Mouse (Mus musculus) brain, embryonic 14.5 days (tissue): ENCODE measurements around the gene Ldah.

Source experiments
- CTCF ChIP-seq: fragments of 200-500 bp; IDR thresholded peaks from 2 replicates; pipeline ENCODE4 v1.5.1; 2012; ENCODE audit warnings: inconsistent platforms, mild to moderate bottlenecking, moderate library complexity, borderline replicate concordance; ENCODE audit not compliant: insufficient read depth, insufficient read length; ENCODE audit errors: extremely low read depth
- POLR2A ChIP-seq: fragments of 200-500 bp; IDR thresholded peaks from 2 replicates; pipeline ENCODE4 v1.6.1; 2012; ENCODE audit warnings: mild to moderate bottlenecking, inconsistent platforms, borderline replicate concordance; ENCODE audit not compliant: poor library complexity, insufficient read depth, insufficient read length, severe bottlenecking; ENCODE audit errors: extremely low read depth

DNA sequence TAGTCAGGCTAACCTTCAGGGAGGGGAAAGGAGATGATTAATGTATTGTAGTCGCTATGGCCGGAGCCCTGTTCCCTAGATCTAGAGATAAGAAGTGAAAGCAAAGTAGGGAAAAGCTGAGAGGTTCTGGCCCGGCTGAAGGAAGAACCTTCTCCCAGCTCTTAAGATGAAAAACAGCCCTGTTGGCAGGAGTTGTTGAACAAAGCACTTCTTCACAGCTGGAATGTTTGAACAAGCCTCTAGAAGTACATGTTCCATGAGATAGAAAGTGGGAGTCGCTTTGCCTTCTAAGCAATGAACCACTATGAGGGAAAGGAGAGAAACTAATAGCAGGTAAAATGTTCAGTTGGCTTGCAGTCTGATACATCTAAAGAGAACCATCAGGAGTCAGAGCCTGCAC, 36.8 kb downstream of the Ldah start:
- TF ChIP-seq POLR2A (no peak), CTCF (no peak)
